Mouse (Mus musculus) kidney, adult 2 months (tissue): Measurements from ENCODE around the gene Cpeb4. TPM values are rescaled to one million over a fixed set of nuclear protein-coding genes. Genes with fewer than 3 reads are reported as not detected.
A peak's percentile ranks its signal among the peaks of the same experiment; 100 is the strongest.

ENCODE experiments used
- DNase-seq: peaks from one replicate; pipeline ENCODE4 v3.0.0; 2021
- H3K27ac ChIP-seq: fragments of 200-500 bp; 2 replicates; pipeline ENCODE4 v1.5.1; 2012; ENCODE audit warnings: low read depth, low read length, control low read depth, inconsistent platforms; ENCODE audit not compliant: insufficient read depth
- H3K27me3 ChIP-seq: fragments of 200-500 bp; replicated peaks from 2 replicates; pipeline ENCODE4 v1.6.1; 2012; ENCODE audit warnings: mild to moderate bottlenecking, moderate library complexity, low read length, inconsistent platforms; ENCODE audit not compliant: control insufficient read depth, insufficient read depth
- H3K36me3 ChIP-seq: fragments of 200-500 bp; 2 replicates; pipeline ENCODE4 v1.6.1; 2012; ENCODE audit warnings: mild to moderate bottlenecking, moderate library complexity, low read length, inconsistent platforms; ENCODE audit not compliant: control insufficient read depth, insufficient read depth
- H3K4me1 ChIP-seq: fragments of 200-500 bp; 2 replicates; pipeline ENCODE4 v1.6.1; 2011; ENCODE audit warnings: low read length; ENCODE audit not compliant: control insufficient read depth, insufficient read depth
- H3K4me3 ChIP-seq: fragments of 200-500 bp; 2 replicates; pipeline ENCODE4 v1.5.1; 2011; ENCODE audit warnings: mild to moderate bottlenecking, low read depth, low read length, control low read depth; ENCODE audit not compliant: insufficient read depth
- CTCF ChIP-seq: fragments of 200-500 bp; conservative IDR thresholded peaks from 2 replicates; pipeline ENCODE4 v1.5.1; 2011; ENCODE audit warnings: low read depth, mild to moderate bottlenecking, control low read depth, low read length, moderate library complexity, mixed read lengths; ENCODE audit not compliant: insufficient read depth, insufficient read length
- POLR2A ChIP-seq: fragments of 200-500 bp; IDR thresholded peaks from one replicate; pipeline ENCODE4 v1.6.1; 2011; ENCODE audit warnings: low read depth, low read length, control low read depth
- WGBS: fragments of 180-500 bp; shearing (Covaris S2); methylation state at CpG from one replicate; pipeline ENCODE4 v1.1.7; 2018; 5-methylcytosine and 5-hydroxymethylcytosine counted together
- polyA plus RNA-seq: library from polyadenylated mRNA; depleted of rRNA; stranded (reverse); fragments of >200 nt; gene quantifications from 2 replicates; pipeline ENCODE4 v1.2.3, GENCODE M21; 2012

Gene Cpeb4
- polyA plus RNA-seq, 1 experiment = 30.0 TPM

DNA sequence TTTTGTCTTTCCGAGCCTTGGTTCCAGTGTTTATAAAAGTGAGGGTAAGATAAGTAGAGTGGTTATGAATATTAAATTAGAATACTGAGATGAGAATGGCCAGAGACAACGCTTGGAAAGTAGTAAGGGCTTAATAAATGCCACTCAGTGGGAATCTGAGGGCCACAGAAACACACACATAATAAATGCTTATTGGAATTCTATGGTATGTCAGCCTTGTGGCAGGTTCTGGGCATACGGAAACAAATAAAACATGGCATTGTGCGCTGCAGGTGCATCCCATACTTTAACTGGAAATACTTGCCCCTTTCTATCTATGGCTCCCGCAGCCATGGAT lies 24.6 kb upstream of the Cpeb4 start:
- no peak for DNase-seq
- TF ChIP-seq POLR2A (no peak), CTCF (no peak)
- 95% methylated on average over 5 of the region's 5 CpGs for WGBS

DNA sequence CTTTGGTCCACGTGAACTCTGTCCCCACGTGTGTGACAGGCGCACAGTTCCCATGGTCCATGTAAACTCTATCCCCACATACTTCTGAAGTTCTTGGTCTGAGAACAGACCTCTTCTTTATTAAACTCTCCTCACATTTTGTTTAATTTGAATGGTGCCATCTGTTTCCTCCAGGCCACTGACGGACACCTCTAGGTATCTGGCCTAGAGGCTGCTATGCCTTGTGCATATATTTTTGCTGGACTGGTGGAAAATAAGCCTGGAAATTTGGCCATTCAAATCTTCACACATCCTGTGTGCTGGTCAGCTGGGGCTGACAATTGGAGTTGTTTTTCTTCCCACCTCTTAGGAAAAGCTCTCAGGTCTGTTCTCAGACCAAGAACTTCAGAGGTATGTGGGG lies 23.3 kb upstream of the Cpeb4 start:
- Histone ChIP-seq H3K27me3 (no peaks in the 10 kb centered on the region), H3K27ac (no peak overlapping the region), H3K4me3 (no peak overlapping the region), H3K4me1 (peaks cover 5% of the 10 kb centered on the region; the same call in 1 of the 2 replicates), H3K36me3 (no peaks in the 10 kb centered on the region)
- TF ChIP-seq CTCF (no peak), POLR2A (no peak)
- 86% methylated on average over 4 of the region's 4 CpGs for WGBS
- no peak for DNase-seq

More for the DNA sequence above, 24.6 kb upstream of the Cpeb4 start:
- Histone ChIP-seq H3K27me3 (no peaks in the 10 kb centered on the region), H3K27ac (no peak overlapping the region), H3K36me3 (no peaks in the 10 kb centered on the region), H3K4me3 (no peak overlapping the region), H3K4me1 (peaks cover 16% of the 10 kb centered on the region)

DNA sequence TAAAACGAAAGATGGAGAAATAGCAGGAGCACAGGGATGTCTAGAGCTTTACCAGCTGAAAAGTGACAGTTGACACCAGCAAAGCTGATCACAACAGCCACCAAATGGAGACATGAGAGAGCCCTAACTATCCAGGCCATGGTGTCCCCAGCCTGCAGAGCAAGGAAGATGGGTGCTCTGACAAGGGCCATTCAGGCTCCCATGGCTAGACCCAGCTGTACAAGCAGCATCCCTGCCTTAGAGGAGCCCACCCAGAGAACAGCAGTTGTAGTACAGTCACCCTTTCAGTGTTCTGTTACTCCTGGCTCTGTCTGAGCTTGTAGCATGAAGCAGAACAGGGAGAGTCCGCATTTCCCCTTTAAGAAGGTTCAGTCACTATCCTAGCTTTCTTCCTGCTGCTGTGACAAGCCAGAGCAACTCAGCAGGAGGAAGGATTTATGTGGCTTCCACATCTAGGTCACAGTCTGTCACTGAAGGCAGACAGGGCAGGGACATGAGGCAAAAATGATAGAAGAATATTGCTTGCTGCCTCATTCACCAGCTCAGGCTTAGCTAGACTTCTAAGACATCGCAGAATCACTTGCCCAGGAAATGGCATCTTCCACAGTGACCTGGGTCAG lies 21.7 kb upstream of the Cpeb4 start:
- H3K36me3 ChIP-seq = no peaks in the 10 kb centered on the region
- H3K27me3 ChIP-seq = no peaks in the 10 kb centered on the region
- no peak overlapping the region for H3K27ac ChIP-seq
- no peak for TF ChIP-seq POLR2A
- TF ChIP-seq CTCF = no peak
- no peak overlapping the region for H3K4me3 ChIP-seq
- no peak for DNase-seq
- peaks cover 5% of the 10 kb centered on the region; the same call in 1 of the 2 replicates for H3K4me1 ChIP-seq
- 79% methylated on average over 3 of the region's 3 CpGs for WGBS

DNA sequence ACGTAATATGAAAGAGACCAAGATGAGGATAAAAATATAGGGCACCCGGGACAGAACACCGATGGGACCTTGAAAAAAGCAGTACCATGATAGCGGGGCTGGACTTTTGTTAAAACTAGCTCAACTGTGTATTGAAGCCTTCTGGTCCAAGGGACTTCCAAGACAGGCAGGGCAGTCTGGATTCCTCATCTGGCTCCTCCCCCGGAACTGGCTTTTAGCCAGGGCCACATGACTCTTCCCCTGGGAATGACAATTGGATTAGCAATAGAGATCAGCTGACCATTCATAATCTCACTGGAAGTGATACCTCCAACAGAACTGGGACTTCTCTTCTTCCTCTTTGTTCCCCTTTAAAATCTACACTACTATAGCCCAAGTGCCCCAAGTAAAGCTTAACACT lies 21.0 kb upstream of the Cpeb4 start:
- DNase-seq = peak; percentile 85
- Histone ChIP-seq H3K27ac (no peak overlapping the region), H3K4me1 (peaks cover 5% of the 10 kb centered on the region; the same call in 1 of the 2 replicates), H3K27me3 (no peaks in the 10 kb centered on the region), H3K36me3 (no peaks in the 10 kb centered on the region), H3K4me3 (no peak overlapping the region)
- 78% methylated on average over 5 of the region's 5 CpGs for WGBS
- TF ChIP-seq CTCF (no peak), POLR2A (no peak)

DNA sequence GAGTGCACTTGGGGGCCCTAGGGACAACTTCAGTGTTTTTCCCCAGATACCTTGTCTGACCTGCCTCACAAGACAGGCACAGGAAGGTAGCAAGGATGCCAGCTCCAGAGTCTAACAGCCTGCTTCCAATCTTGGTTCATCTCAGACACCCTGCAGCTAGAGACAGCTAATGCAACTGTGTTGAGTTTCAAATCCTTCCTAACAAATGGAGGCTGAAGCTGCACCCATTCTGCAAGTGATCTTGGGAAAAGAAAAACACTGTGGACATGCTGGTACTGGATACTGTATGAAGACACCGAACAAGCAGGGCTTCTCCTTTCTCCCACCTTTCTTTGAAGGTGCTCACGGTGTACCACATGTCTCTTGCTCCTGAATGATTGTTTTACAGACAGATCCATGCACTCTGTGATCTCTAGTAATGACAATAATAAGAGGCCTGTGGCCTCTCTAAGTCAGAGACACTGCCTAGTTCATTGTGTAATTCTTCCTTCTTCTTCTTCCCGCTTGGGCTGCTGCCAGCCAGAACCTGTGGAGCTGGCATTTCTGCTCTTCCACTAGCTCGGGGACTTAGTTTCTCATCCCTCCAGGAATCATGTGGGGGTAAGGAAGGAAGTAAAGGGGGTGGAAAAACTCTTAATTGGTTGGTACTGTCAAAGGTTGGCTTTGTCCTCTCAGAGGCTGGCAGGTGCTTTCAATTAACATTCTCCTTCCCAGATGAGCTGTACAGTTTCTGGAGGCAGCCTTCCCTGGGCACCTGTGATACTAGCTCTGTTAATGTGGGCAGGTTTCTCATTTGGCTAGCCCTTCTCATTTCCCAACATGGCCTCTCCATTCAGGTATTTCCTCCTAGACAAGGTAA lies 20.1 kb upstream of the Cpeb4 start:
- WGBS = 67% methylated on average over 4 of the region's 4 CpGs
- Histone ChIP-seq H3K27me3 (no peaks in the 10 kb centered on the region), H3K4me3 (no peak overlapping the region), H3K4me1 (peaks cover 5% of the 10 kb centered on the region; the same call in 1 of the 2 replicates), H3K27ac (no peak overlapping the region), H3K36me3 (no peaks in the 10 kb centered on the region)
- no peak for DNase-seq
- TF ChIP-seq POLR2A (no peak), CTCF (no peak)

DNA sequence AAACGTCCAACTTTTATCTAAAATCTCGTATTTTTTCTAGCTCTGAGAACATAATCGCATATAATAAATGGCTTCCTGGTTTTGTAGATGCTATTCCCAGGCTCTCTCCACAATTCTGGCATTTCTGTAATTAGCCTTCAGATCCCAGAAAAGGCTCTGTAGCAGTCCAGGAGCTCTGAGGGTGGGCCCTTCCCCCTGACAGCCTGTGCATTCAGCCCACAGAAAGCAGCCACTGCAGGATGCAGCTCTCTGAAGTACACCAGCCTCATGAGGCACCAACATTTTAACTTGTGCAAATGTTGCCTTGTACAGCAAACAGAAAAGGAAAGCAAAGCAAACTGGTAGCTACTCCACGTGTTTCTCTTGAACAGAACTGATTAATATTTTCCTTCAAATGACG lies 17.1 kb upstream of the Cpeb4 start:
- Histone ChIP-seq H3K36me3 (no peaks in the 10 kb centered on the region), H3K4me1 (peaks cover 5% of the 10 kb centered on the region; the same call in 1 of the 2 replicates), H3K27me3 (no peaks in the 10 kb centered on the region), H3K4me3 (no peak overlapping the region), H3K27ac (no peak overlapping the region)
- no peak for TF ChIP-seq CTCF
- TF ChIP-seq POLR2A = no peak
- DNase-seq = no peak
- WGBS = 49% methylated on average over 5 of the region's 5 CpGs

DNA sequence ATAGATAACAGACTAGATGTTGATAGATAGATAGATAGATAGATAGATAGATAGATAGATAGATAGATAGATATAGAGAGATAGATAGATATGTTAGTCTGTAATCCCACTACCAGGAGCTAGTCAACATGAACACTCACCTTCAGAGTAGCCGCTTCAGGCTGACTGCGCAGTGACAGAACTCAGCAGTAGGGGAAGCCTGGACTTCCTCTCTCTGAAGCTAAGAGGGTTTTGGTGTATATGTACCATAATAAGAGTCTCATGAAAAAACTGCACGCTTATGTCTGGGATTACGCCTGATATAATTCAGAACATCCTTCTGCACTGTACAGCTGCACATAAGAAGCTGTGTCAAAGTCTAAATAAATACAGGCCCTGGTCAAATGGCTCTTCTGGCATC lies 14.5 kb upstream of the Cpeb4 start:
- no peaks in the 10 kb centered on the region for H3K36me3 ChIP-seq
- H3K4me3 ChIP-seq = no peak overlapping the region
- H3K27me3 ChIP-seq = no peaks in the 10 kb centered on the region
- no peaks in the 10 kb centered on the region for H3K4me1 ChIP-seq
- no peak for DNase-seq
- H3K27ac ChIP-seq = no peak overlapping the region
- TF ChIP-seq CTCF (no peak), POLR2A (no peak)
- 93% methylated on average over 4 of the region's 4 CpGs for WGBS
